In the genomic region with DNA sequence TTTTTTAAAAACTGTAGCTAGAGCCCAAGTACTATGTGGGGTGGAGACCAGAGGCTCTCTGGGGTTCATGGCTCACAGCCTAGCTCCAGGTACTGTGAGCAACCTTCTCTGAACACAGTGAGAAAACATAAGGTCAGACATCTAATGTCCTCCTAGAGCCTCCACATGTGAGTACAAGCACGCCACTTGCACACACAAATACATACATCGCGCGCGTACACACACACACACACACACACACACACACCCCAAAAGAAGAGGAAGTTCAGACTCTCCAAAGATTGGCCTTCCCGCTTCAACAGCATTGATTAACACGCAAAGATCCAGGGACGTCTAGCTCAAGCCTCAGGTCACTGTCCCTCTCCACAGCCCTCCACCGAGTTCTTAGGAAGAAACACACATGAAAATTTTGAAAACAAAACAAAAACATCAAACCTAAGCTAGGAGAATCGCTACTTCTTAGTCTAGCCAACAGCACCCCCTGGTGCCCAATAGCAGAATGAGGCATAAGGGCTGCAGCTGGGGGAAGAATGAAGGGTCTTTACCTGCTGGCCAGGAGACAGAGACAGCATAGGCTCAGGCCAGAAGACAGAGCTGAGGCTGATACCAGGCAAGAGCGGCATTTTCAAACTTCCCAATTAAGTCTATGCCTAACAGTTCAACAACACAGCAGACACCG, we compare ENCODE assay signal across 8 mouse cellular contexts.
DNase-seq lines count a peak whose midpoint lies in the region; ATAC-seq and TF ChIP-seq lines count a peak whose summit lies in the region.

No protein-coding gene starts in this region.

- no peaks in the 10 kb centered on the region for H3K36me3 ChIP-seq in kidney, adult 2 months (ENCODE audit: control insufficient read depth, insufficient read depth, low read length)
- no peaks in the 10 kb centered on the region for H3K36me3 ChIP-seq in liver, embryonic 15.5 days (replicated peaks)
- no peaks in the 10 kb centered on the region for H3K36me3 ChIP-seq in neural tube, embryonic 11.5 days (ENCODE audit: control insufficient read depth, insufficient read depth, low read length)

- peaks cover 6% of the 10 kb centered on the region; the same call in 1 of the 2 replicates for H3K4me1 ChIP-seq in kidney, adult 2 months (ENCODE audit: control insufficient read depth, insufficient read depth, low read length)
- H3K4me1 ChIP-seq in liver, embryonic 15.5 days (replicated peaks), result peaks cover 10% of the 10 kb centered on the region
- H3K4me1 ChIP-seq in neural tube, embryonic 11.5 days (ENCODE audit: control insufficient read depth, insufficient read depth, low read length), result no peaks in the 10 kb centered on the region

- peak; percentile 84; the same call in 1 of the 2 replicates for TF ChIP-seq CTCF in brain, embryonic 14.5 days (IDR thresholded peaks at IDR 0.05; ENCODE audit: borderline replicate concordance, extremely low read depth, insufficient read depth, insufficient read length)
- peak; percentile 77 for TF ChIP-seq CTCF in kidney, adult 2 months (conservative IDR thresholded peaks at IDR 0.05; ENCODE audit: insufficient read depth, insufficient read length, low read depth, low read length)

- H3K27ac ChIP-seq in kidney, adult 2 months (ENCODE audit: insufficient read depth, low read depth, low read length), result no peak overlapping the region
- H3K27ac ChIP-seq in liver, embryonic 15.5 days (replicated peaks), result no peak overlapping the region
- H3K27ac ChIP-seq in neural tube, embryonic 11.5 days (ENCODE audit: low read depth, low read length), result no peak overlapping the region

- peak overlapping the region; percentile 50 for H3K4me2 ChIP-seq in liver, embryonic 15.5 days
- H3K4me2 ChIP-seq in neural tube, embryonic 11.5 days (ENCODE audit: low read depth), result no peak overlapping the region

- H3K27me3 ChIP-seq in kidney, adult 2 months (replicated peaks; ENCODE audit: control insufficient read depth, insufficient read depth, low read length), result no peaks in the 10 kb centered on the region
- H3K27me3 ChIP-seq in liver, embryonic 15.5 days, result no peaks in the 10 kb centered on the region; the same call in 1 of the 2 replicates
- no peaks in the 10 kb centered on the region for H3K27me3 ChIP-seq in neural tube, embryonic 11.5 days (ENCODE audit: control insufficient read depth, insufficient read depth, low read length)

- WGBS in kidney, adult 2 months, result 49% methylated on average over 12 of the region's 12 CpGs
- 31% methylated on average over 12 of the region's 12 CpGs for WGBS in liver, embryonic 15.5 days (ENCODE audit: insufficient replicate concordance)
- WGBS in neural tube, embryonic 11.5 days, result 60% methylated on average over 12 of the region's 12 CpGs

- ATAC-seq in liver, embryonic 15.5 days (ENCODE audit: insufficient read depth), result no peak
- ATAC-seq in neural tube, embryonic 11.5 days (ENCODE audit: insufficient read depth, low FRiP score, low TSS enrichment), result no peak

- DNase-seq in right cerebral cortex, adult 18-20 months, result peak; percentile 39
- DNase-seq in right cerebral cortex, postnatal 36 days (ENCODE audit: low spot score in 2 of 2), result no peak
- peak; percentile 84 for DNase-seq in brain, embryonic 14.5 days (ENCODE audit: low read depth)
- peak; percentile 12 to 26 for DNase-seq in gastrocnemius, adult 8-10 months (ENCODE audit: low spot score in 2 of 2)
- DNase-seq in kidney, adult 2 months, result peak; percentile 51
- DNase-seq in neural tube, embryonic 11.5 days (ENCODE audit: low spot score), result peak; percentile 67
- peak; percentile 45 to 47 for DNase-seq in thymus, postnatal 36 days

- H3K9ac ChIP-seq in liver, embryonic 15.5 days, result no peak overlapping the region
- no peak overlapping the region for H3K9ac ChIP-seq in neural tube, embryonic 11.5 days (ENCODE audit: low read length)

- H3K4me3 ChIP-seq in kidney, adult 2 months (ENCODE audit: insufficient read depth, low read depth, low read length), result no peak overlapping the region
- no peak overlapping the region for H3K4me3 ChIP-seq in liver, embryonic 15.5 days (replicated peaks)
- H3K4me3 ChIP-seq in neural tube, embryonic 11.5 days (ENCODE audit: low read depth, low read length), result no peak overlapping the region

- H3K9me3 ChIP-seq in liver, embryonic 15.5 days (replicated peaks), result no peaks in the 10 kb centered on the region
- no peaks in the 10 kb centered on the region for H3K9me3 ChIP-seq in neural tube, embryonic 11.5 days (ENCODE audit: control insufficient read depth, low read length)

- TF ChIP-seq POLR2A in brain, embryonic 14.5 days (IDR thresholded peaks at IDR 0.05; ENCODE audit: borderline replicate concordance, extremely low read depth, insufficient read depth, insufficient read length, poor library complexity, severe bottlenecking), result no peak
- no peak for TF ChIP-seq POLR2A in kidney, adult 2 months (IDR thresholded peaks at IDR 0.05; ENCODE audit: low read depth, low read length)

Comparison
In these comparisons a context has a peak if more than half of its experiments do, and no peak if none do; other contexts are left out.
1. DNase-seq: peak in right cerebral cortex, adult 18-20 months (single experiment), brain, embryonic 14.5 days (single experiment), gastrocnemius, adult 8-10 months (2 of 2), kidney, adult 2 months (single experiment), neural tube, embryonic 11.5 days (single experiment) and thymus, postnatal 36 days (2 of 2); none in right cerebral cortex, postnatal 36 days (0 of 2).